Mouse (Mus musculus) forebrain, embryonic 12.5 days (tissue): ENCODE measurements around the gene Dicer1. TPM values are rescaled to one million over a fixed set of nuclear protein-coding genes. Genes with fewer than 3 reads are reported as not detected.

Source experiments
- ATAC-seq: fragments of 200-750 bp; cut with Nextera tagmentation; 2 replicates; pipeline ENCODE4 v1.8.0; 2017; ENCODE audit warnings: moderate TSS enrichment; ENCODE audit not compliant: low FRiP score
- H3K27ac ChIP-seq: fragments of 300-500 bp; sonication (generic); 2 replicates; pipeline ENCODE4 v1.5.1; 2016; ENCODE audit warnings: mild to moderate bottlenecking
- H3K27me3 ChIP-seq: fragments of 300-500 bp; sonication (generic); 2 replicates; pipeline ENCODE4 v1.6.1; 2016; ENCODE audit warnings: mild to moderate bottlenecking
- H3K36me3 ChIP-seq: fragments of 300-500 bp; sonication (generic); replicated peaks from 2 replicates; pipeline ENCODE4 v1.6.1; 2016; ENCODE audit warnings: mild to moderate bottlenecking
- H3K4me1 ChIP-seq: fragments of 300-500 bp; sonication (generic); 2 replicates; pipeline ENCODE4 v1.6.1; 2016
- H3K4me2 ChIP-seq: fragments of 300-500 bp; sonication (generic); 2 replicates; pipeline ENCODE4 v1.6.1; 2016; ENCODE audit warnings: mild to moderate bottlenecking, moderate library complexity
- H3K4me3 ChIP-seq: fragments of 300-500 bp; sonication (generic); replicated peaks from 2 replicates; pipeline ENCODE4 v1.5.1; 2016; ENCODE audit warnings: mild to moderate bottlenecking
- H3K9ac ChIP-seq: fragments of 300-500 bp; sonication (generic); 2 replicates; pipeline ENCODE4 v1.6.1; 2016; ENCODE audit warnings: mild to moderate bottlenecking
- H3K9me3 ChIP-seq: fragments of 300-500 bp; sonication (generic); 2 replicates; pipeline ENCODE4 v1.6.1; 2016
- WGBS: fragments of 180-500 bp; shearing (Covaris S2); methylation state at CpG from one replicate; pipeline ENCODE4 v1.1.7; 2016; 5-methylcytosine and 5-hydroxymethylcytosine counted together
- polyA plus RNA-seq: library from polyadenylated mRNA; unstranded; fragments of >200 nt; fragmentation: Nextera tagmentation; extraction: Ambion mirVana; gene quantifications from 2 replicates; pipeline ENCODE4 v1.2.1, GENCODE M21; 2016

The Dicer1 gene
- polyA plus RNA-seq, 1 experiment from 2014 or later, result 66.4 TPM

DNA sequence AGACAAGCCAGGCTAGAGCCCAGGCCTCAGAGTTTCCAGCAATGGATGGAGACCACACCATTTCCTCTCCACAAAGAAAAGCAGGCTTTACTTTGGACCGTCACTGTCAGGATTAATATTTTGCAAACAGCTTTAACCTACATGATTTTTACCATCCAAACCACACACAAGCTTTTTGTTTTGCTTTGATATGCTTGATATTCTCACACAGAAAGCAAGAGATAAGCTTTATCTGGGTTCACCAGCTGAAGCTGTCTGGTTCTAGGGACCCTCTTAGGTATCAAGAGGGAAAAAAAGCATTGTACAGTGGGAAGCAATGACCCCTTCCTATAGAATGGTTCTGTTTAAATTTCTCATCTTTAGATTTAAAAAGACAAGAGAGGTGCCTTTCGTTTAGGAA, 56.2 kb downstream of the Dicer1 start:
- no peak for ATAC-seq
- Histone ChIP-seq H3K9me3 (no peaks in the 10 kb centered on the region), H3K27ac (no peak overlapping the region), H3K4me3 (no peak overlapping the region), H3K4me1 (peaks cover 17% of the 10 kb centered on the region), H3K36me3 (peaks cover 85% of the 10 kb centered on the region), H3K27me3 (no peaks in the 10 kb centered on the region), H3K4me2 (no peak overlapping the region), H3K9ac (no peak overlapping the region)
- WGBS, result 98% methylated on average over 2 of the region's 2 CpGs

DNA sequence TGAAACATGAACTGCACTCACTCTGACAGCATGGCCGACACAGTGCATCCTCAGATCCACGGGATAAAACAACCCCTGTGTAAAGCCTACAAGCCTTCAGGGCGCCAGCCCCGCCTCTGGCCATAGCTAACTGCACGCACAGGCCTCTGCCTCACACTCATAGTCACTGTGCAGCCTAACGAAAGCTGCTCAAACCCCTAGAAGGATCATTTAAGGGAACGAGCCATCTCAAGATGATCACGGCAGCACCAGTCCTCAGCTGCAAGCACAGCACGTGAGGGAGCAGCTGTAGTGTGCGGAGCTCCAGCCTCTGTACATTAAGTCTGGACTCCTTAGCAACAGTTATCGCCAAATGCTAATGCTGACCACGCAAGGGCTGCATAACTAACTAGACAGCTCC, 58.9 kb downstream of the Dicer1 start:
- H3K4me2 ChIP-seq, result no peak overlapping the region
- ATAC-seq, result peak; percentile 64
- peaks cover 86% of the 10 kb centered on the region for H3K36me3 ChIP-seq
- no peaks in the 10 kb centered on the region for H3K9me3 ChIP-seq
- H3K9ac ChIP-seq, result no peak overlapping the region
- no peaks in the 10 kb centered on the region for H3K27me3 ChIP-seq
- H3K27ac ChIP-seq, result 0 out of 2 replicates have a peak overlapping the region, but pooled peaks have one; percentile 19
- no peak overlapping the region for H3K4me3 ChIP-seq
- WGBS, result 65% methylated on average over 12 of the region's 12 CpGs
- peaks cover 17% of the 10 kb centered on the region for H3K4me1 ChIP-seq

DNA sequence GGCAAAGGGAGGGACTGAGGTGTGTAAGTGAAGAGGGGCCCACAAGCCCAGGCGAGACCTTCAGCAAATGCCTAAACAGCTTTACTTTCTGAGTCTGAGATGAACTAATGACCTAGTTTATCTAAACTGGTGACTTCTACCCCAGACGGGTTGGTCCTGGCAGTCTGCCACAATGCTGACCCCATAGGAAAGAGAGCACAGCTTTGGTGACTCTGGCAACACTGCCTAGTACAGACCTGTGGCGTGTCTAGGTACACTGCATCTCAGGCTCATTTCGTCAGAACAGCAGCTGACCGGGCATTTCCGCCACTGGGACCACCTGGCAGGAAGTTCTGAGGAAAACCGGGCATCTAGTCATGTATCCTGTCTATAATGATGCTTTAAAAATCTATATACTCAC, 61.3 kb downstream of the Dicer1 start:
- H3K4me3 ChIP-seq, result no peak overlapping the region
- no peak overlapping the region for H3K4me2 ChIP-seq
- no peak overlapping the region for H3K27ac ChIP-seq
- no peaks in the 10 kb centered on the region for H3K9me3 ChIP-seq
- peaks cover 15% of the 10 kb centered on the region for H3K4me1 ChIP-seq
- no peak overlapping the region for H3K9ac ChIP-seq
- WGBS, result 90% methylated on average over 7 of the region's 7 CpGs
- no peak for ATAC-seq
- no peaks in the 10 kb centered on the region for H3K27me3 ChIP-seq
- peaks cover 74% of the 10 kb centered on the region for H3K36me3 ChIP-seq

DNA sequence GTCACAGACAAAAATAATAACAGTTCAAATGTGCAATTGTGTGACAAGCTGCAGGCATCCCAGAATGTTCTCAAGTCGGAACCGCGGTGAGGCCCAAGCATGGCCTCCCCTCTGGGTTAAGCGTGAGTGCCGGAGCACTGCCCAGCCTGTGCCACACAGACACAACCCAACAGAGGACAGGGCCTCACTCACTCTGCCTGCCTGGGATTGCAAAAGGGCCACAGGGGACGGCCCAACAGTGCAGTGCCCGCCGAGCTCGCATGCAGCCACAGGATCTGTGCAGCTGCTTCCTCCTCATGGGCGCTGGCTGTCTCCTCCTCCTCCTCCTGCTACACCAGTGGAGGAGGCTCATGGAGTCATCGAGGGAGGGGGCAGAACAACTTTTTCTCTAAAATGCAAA, 62.9 kb downstream of the Dicer1 start:
- ATAC-seq, result no peak
- Histone ChIP-seq H3K9ac (no peak overlapping the region), H3K27ac (no peak overlapping the region), H3K27me3 (no peaks in the 10 kb centered on the region), H3K4me1 (peaks cover 19% of the 10 kb centered on the region), H3K4me2 (no peak overlapping the region), H3K4me3 (no peak overlapping the region), H3K36me3 (peaks cover 58% of the 10 kb centered on the region), H3K9me3 (0 out of 2 replicates have a peak, but pooled peaks cover 1% of the 10 kb centered on the region)
- 91% methylated on average over 11 of the region's 11 CpGs for WGBS

- peaks cover 13% of the 10 kb centered on the region for H3K9me3 ChIP-seq
- no peak for ATAC-seq
- H3K36me3 ChIP-seq, result peaks cover 17% of the 10 kb centered on the region
- H3K4me3 ChIP-seq, result no peak overlapping the region
- H3K9ac ChIP-seq, result no peak overlapping the region
- H3K4me1 ChIP-seq, result peaks cover 8% of the 10 kb centered on the region; the same call in 1 of the 2 replicates
- 88% methylated on average over 8 of the region's 8 CpGs for WGBS
- H3K27ac ChIP-seq, result no peak overlapping the region
- H3K4me2 ChIP-seq, result no peak overlapping the region
- no peaks in the 10 kb centered on the region for H3K27me3 ChIP-seq
Observed at GRCm38 (mm10) chr12:104684411-104684931, 67.3 kb downstream of the Dicer1 start.

DNA sequence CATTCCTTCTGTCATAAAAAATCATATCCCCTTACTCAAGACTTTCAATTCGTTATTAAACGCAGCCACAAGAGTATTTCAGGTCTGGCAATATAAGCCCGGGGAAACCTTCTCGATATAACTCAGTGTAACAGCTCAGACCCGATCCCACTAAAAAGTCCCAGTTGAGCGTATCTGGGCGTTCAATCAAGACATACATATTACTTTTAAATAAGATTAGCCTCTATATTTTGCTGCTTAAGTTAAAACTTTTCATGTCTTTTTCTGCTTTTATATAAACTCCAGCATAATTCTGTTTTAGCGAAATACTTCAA, 72.0 kb downstream of the Dicer1 start:
- Histone ChIP-seq H3K27me3 (no peaks in the 10 kb centered on the region; the same call in 1 of the 2 replicates), H3K4me2 (no peak overlapping the region), H3K4me1 (peaks cover 25% of the 10 kb centered on the region), H3K36me3 (no peaks in the 10 kb centered on the region), H3K27ac (no peak overlapping the region), H3K9me3 (peaks cover 13% of the 10 kb centered on the region), H3K4me3 (no peak overlapping the region), H3K9ac (no peak overlapping the region)
- 87% methylated on average over 8 of the region's 8 CpGs for WGBS
- no peak for ATAC-seq

- H3K36me3 ChIP-seq, result no peaks in the 10 kb centered on the region
- no peak overlapping the region; the same call in 1 of the 2 replicates for H3K4me3 ChIP-seq
- ATAC-seq, result peak; percentile 66
- no peak overlapping the region for H3K9ac ChIP-seq
- peaks cover 13% of the 10 kb centered on the region for H3K9me3 ChIP-seq
- WGBS, result 19% methylated on average over 26 of the region's 26 CpGs
- 0 out of 2 replicates have a peak overlapping the region, but pooled peaks have one; percentile 48 for H3K27ac ChIP-seq
- peak overlapping the region; percentile 44 for H3K4me2 ChIP-seq
- peaks cover 21% of the 10 kb centered on the region for H3K4me1 ChIP-seq
- H3K27me3 ChIP-seq, result no peaks in the 10 kb centered on the region; the same call in 1 of the 2 replicates
Observed at GRCm38 (mm10) chr12:104679121-104679818, 72.5 kb downstream of the Dicer1 start.

- no peaks in the 10 kb centered on the region for H3K36me3 ChIP-seq
- 0 out of 2 replicates have a peak overlapping the region, but pooled peaks have one; percentile 48 for H3K27ac ChIP-seq
- ATAC-seq, result 0 out of 2 replicates have a peak, but pooled peaks have one; percentile 6
- 39% methylated on average over 12 of the region's 14 CpGs for WGBS
- peaks cover under 1% of the 10 kb centered on the region; the same call in 1 of the 2 replicates for H3K27me3 ChIP-seq
- H3K4me2 ChIP-seq, result peak overlapping the region; percentile 44
- peaks cover 8% of the 10 kb centered on the region for H3K9me3 ChIP-seq
- no peak overlapping the region for H3K9ac ChIP-seq
- peaks cover 21% of the 10 kb centered on the region for H3K4me1 ChIP-seq
- no peak overlapping the region; the same call in 1 of the 2 replicates for H3K4me3 ChIP-seq
Observed at GRCm38 (mm10) chr12:104678462-104678861, 73.3 kb downstream of the Dicer1 start.

- no peak for ATAC-seq
- H3K27ac ChIP-seq, result no peak overlapping the region
- WGBS, result 90% methylated on average over 9 of the region's 9 CpGs
Observed at GRCm38 (mm10) chr12:104677371-104677924, 74.3 kb downstream of the Dicer1 start.

DNA sequence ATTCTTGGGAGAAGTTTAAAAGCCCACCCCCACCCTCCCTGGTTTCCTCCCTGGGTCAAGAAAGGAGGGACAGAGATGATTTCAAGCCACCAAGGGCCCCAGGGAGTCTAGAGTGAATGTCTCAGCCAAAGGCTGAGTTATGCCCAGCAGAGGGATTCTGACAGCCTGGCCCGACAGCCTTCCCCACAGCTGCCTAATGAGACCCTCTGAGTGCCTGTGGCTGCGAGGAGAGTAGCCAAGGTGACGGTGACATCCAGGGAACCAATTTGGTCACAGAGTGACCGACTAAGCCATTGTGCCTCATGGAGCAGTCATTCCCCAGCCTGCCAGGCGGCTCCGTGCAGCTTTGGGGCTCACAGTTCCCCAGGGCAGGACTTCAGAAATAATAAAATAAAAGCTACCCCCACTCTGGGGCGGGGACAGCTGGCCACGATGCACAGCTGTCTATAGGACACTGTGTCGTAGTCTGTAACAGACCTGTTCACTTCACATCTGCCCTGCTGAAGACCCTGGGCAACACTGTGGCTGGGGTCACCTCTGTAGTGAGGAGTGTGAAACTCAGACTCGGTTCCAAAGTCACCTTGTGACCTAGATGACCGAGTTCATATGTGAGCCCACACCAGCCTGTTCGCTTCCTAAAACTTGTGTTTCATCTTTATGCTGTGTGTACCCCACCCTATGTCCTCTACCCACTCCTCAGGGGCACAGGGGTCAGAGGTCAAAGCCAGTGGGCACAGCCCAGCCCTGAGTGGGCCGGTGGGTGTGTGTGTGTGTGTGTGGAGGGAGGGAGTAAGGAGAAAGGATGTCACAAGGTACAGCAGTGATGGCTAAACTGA, 75.0 kb downstream of the Dicer1 start:
- Histone ChIP-seq H3K36me3 (no peaks in the 10 kb centered on the region), H3K27me3 (peaks cover 4% of the 10 kb centered on the region; the same call in 1 of the 2 replicates), H3K27ac (no peak overlapping the region), H3K4me1 (peaks cover 21% of the 10 kb centered on the region), H3K4me3 (no peak overlapping the region), H3K9me3 (no peaks in the 10 kb centered on the region), H3K9ac (no peak overlapping the region), H3K4me2 (no peak overlapping the region)
- 73% methylated on average over 13 of the region's 13 CpGs for WGBS
- ATAC-seq, result no peak

More at GRCm38 (mm10) chr12:104677371-104677924, 74.3 kb downstream of the Dicer1 start:
- no peak overlapping the region for H3K9ac ChIP-seq
- no peak overlapping the region for H3K4me3 ChIP-seq
- no peaks in the 10 kb centered on the region for H3K9me3 ChIP-seq
- H3K36me3 ChIP-seq, result no peaks in the 10 kb centered on the region
- peaks cover 4% of the 10 kb centered on the region; the same call in 1 of the 2 replicates for H3K27me3 ChIP-seq
- H3K4me1 ChIP-seq, result peaks cover 21% of the 10 kb centered on the region
- no peak overlapping the region for H3K4me2 ChIP-seq

DNA sequence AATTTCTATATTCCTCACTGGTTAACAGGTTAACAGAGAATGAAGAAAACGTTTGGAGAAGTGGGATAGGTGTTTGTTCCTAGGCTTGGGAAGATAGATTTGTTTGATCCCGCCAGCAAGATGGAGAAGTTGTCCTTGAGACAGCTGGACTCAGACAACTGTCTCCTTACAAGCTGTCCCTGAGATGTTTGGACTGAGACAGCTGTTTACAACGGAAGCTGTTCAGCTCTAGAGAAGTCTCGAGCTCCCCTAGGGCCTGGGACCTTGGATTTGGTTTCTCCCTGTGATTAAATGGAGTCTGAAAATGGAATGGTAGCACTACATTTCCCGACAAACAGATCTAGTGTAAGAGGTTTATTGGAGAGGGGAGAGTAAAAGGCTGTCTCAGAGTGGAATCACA, 78.8 kb downstream of the Dicer1 start:
- H3K4me3 ChIP-seq, result no peak overlapping the region
- no peak overlapping the region for H3K9ac ChIP-seq
- no peak overlapping the region for H3K4me2 ChIP-seq
- H3K4me1 ChIP-seq, result peaks cover 5% of the 10 kb centered on the region
- WGBS, result 65% methylated on average over 5 of the region's 5 CpGs
- no peaks in the 10 kb centered on the region for H3K9me3 ChIP-seq
- no peak for ATAC-seq
- peaks cover 7% of the 10 kb centered on the region; the same call in 1 of the 2 replicates for H3K27me3 ChIP-seq
- H3K27ac ChIP-seq, result no peak overlapping the region
- H3K36me3 ChIP-seq, result no peaks in the 10 kb centered on the region

DNA sequence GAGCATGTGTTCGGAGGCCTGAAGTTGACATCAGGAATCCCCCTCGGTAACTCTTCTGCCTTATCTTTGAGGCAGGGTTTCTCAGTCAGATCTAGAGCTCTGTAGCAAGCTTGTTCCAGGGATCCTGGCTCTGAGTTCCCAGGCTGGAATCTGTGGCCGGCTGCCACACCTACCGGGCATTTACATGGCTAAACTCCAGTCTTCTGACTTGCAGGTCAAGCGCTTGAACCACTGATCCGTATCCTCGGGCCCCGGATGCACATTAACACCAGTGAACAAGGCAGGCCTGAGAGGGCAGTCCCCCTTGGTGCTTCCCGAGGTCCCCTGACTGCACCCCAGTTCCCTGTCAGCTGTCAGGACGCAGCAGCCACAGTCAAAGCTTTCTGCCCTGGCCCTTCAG, 79.3 kb downstream of the Dicer1 start:
- Histone ChIP-seq H3K27me3 (peaks cover 7% of the 10 kb centered on the region; the same call in 1 of the 2 replicates), H3K9ac (no peak overlapping the region), H3K4me3 (no peak overlapping the region), H3K4me1 (peaks cover 5% of the 10 kb centered on the region; the same call in 1 of the 2 replicates), H3K4me2 (no peak overlapping the region), H3K9me3 (no peaks in the 10 kb centered on the region), H3K36me3 (no peaks in the 10 kb centered on the region), H3K27ac (no peak overlapping the region)
- WGBS, result 74% methylated on average over 10 of the region's 10 CpGs
- ATAC-seq, result no peak
